Mouse (Mus musculus) cerebellum, postnatal 10 days (tissue): ENCODE results near the gene Gm17455.

ENCODE experiments used
- DNase-seq, 2 experiments: peaks; one replicate each; pipeline ENCODE4 v3.0.0; 2021; ENCODE audit warnings: mixed read lengths in 2 of 2

Gm17455 gene

DNA sequence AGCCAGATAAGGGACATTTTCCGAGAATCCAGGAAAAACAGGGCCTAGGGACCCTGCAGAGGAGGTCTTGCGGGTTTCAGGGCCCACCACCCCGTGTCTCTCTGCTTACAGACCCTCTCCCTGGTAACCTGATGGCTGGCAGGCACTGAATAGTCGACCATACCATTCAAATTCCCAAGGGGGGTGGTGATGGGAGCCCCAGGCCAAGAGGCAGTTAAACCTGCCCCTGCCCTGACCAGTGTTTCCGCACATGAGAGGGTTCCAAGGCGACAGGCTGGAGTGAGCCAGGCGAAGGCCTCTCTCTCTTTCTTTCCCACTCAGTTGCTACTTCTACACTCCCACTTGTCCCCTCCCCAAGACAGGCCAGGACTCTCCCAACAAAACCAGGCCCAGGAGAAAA, at the start of gene Gm17455:
Gene Gm17455, plus strand, starts transcription at position 278 of the 400 bp plus-strand sequence.
- no peak for DNase-seq

DNA sequence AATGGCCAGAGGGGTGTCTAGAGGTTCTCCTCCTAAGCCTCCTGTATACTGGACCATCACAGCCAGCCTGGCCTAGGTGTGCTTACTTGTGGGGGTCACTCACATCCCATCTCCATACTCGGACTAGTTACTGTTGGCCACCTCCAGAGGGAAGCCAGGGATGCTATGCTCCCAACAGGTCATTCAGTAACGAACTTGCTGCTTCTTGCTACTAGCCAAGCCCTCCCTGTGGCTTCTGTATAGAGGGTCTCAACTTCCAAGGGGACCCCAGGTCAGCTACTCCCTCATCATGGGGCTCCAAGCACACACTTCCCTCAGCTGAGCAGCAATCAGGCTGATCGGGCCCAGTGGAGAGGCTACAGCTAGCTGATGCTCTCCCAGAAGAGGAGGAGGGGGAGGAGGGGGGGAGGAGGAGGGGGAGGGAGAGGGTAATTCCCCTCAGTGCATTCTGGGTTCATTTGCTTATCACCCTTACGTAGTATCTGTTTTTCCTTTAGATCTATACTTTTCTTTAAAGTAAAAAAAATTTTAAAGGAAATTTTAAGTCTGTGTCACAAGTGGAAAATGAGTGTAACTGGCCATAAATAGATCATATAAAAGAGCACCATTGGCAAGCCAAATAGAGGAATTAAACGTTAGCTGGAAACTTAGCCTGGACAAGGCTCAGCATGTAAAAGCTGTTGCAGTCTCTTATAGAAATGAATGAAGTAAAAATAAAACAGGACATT, 49.3 kb upstream of the Gm17455 start:
- DNase-seq, result no peak

DNA sequence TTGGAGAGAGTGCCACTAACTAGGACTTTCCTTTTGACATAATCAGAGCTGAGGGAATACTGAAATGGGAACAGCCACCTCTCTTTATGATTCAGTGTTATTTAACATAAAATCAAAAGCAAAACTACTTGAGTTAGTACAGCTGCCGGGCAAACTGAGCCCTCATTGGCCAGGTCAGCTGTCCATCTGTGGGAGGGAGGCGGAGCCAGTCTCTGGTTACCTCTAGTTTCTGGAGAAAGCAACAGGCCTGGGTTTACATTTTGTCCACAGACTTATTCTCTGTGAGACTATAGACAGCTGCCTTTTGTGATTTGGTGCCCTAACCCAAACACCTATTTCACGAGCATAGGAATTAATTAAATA, 48.7 kb upstream of the Gm17455 start:
- DNase-seq, result peak; percentile 80 to 81

- DNase-seq, result no peak
These were observed 48.3 kb upstream of the Gm17455 start for GRCm38 (mm10) chr10:60351248-60351647.

- no peak for DNase-seq
These were observed 47.6 kb upstream of the Gm17455 start for GRCm38 (mm10) chr10:60351761-60352455.

GRCm38 (mm10) chr10:60353241-60354002, 46.1 kb upstream of the Gm17455 start:
- DNase-seq, result peak; percentile 31 to 36

- DNase-seq, result no peak
These were observed 45.6 kb upstream of the Gm17455 start for GRCm38 (mm10) chr10:60354003-60354325.

- no peak for DNase-seq
These were observed 44.4 kb upstream of the Gm17455 start for GRCm38 (mm10) chr10:60354881-60355677.

GRCm38 (mm10) chr10:60357441-60357840, 42.1 kb upstream of the Gm17455 start:
- DNase-seq, result peak; percentile 39 to 53

GRCm38 (mm10) chr10:60357901-60358300, 41.6 kb upstream of the Gm17455 start:
- no peak for DNase-seq

GRCm38 (mm10) chr10:60358776-60359175, 40.8 kb upstream of the Gm17455 start:
- DNase-seq, result no peak

DNA sequence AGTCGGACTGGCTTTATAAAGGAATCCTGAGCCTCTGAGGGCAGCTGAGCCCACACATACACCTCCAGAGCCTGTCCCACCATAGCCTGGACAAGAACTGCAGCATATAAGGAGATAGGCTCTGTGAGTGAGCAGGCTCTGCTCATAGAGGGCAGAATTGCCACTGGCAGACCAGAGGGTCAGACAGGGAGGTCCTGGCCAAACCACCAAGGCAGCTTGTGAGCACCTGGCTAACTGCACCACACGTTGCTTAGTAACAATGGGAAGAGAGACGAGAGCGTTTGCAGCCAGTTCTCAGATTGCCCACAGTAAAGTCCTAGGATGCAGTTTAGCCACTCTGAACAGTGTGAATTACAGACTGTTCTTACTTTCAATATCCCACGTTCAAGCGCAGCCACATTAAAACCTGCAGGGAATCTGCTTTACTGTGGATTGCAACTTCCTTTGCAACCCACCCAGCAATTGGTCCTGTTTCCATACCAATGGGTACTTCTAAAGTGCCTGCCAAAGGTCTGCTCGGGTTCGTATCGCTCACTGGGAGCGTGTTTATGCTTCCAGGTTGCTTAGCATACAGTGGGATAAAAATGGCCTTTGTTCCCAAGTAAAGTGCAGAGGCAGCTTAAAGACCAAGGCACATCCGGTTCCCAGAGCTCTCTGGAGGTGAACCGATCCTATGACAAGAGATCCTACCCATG, 37.8 kb upstream of the Gm17455 start:
- peak; percentile 56 to 65 for DNase-seq

- DNase-seq, result peak; percentile 47 to 66
These were observed 37.3 kb upstream of the Gm17455 start for GRCm38 (mm10) chr10:60362310-60362628.

DNA sequence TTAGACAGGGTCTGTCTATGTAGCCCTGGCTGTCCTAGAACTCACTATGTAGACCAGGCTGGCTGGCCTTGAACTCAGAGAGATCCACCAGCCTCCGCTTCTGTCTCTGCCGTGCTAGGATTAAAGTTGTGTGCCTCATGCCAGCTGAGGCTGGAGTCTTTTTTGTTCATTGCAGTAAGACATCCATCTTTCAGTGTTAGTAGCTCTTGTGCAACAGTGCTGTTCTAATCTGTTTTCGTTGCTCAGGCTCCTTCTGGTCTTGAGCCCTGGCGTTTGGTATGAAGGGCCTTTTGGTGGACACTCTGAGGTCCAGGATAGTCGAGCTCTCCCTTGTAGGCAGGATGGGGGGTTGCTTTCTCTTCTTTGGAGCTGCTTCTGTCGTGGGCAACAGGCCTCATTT, 36.1 kb upstream of the Gm17455 start:
- DNase-seq, result no peak

DNA sequence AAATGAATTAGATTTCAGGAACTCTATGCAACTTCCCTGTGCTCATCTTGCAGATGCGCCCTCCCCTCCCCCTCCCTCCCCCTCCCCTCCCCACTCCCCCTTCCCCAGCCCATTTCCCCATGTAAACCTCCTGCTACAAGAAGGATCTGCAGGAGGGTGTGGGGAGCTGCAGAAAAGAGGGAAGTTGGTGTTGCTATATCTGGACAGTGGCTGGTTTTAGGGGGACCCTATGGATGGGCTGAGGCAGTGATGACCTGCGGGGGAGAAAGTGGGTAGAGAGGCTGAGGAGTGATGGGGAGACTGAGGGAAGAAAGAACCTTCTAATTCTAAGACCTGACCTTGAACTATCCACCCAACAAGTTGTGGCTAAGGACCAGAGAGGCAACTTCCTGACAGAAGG, 32.4 kb upstream of the Gm17455 start:
- no peak for DNase-seq

GRCm38 (mm10) chr10:60367904-60368303, 31.6 kb upstream of the Gm17455 start:
- no peak for DNase-seq

DNA sequence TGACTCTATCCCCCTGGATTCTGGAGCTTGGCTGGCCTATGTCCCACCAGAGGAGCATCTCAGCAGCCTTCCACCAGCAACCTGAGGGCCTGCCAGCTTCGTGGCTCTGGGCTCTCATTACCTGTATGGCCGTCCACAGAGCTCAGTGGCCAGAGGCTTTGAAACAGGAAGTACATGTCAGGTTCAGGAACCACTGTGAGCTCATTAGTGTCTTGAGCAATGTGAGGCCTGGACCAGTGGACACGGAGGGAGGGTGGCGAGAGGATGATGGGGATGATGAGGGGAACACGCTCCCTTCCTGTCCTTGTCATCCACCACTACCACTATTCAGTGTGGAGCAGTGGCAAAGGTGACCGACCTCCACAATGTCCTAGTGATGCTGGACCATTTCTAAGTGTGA, 30.1 kb upstream of the Gm17455 start:
- no peak for DNase-seq

- peak; percentile 69 to 83 for DNase-seq
These were observed 29.4 kb upstream of the Gm17455 start for GRCm38 (mm10) chr10:60370098-60370497.

- peak; percentile 62 to 66 for DNase-seq
These were observed 28.9 kb upstream of the Gm17455 start for GRCm38 (mm10) chr10:60370601-60371061.

GRCm38 (mm10) chr10:60371596-60372386, 27.7 kb upstream of the Gm17455 start:
- no peak for DNase-seq

DNA sequence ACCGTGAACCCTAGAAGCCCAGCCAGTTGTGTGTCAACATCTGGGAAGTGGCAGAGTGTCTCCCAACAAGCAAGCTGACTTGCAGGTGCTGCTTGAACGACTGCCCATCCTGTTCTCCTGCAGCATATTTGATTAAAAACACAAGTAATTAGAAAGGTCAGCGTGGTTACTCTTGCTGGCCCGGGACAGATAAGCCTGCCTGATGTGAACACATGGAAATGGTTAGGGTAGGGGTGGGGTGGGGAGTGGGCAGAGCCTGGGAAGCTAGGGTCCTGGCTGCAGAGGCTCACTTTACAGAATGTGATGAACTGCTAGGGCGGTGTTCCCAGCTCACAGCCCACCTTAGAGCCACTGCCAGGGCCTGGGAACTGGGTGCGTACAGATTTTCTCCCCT, 26.0 kb upstream of the Gm17455 start:
- DNase-seq, result no peak
